Mouse (Mus musculus) limb, embryonic 15.5 days (tissue): ENCODE data around the gene Tmem106b. TPM values are rescaled to one million over a fixed set of nuclear protein-coding genes. Genes with fewer than 3 reads are reported as not detected.

Source experiments
- ATAC-seq: fragments of 200-750 bp; cut with Nextera tagmentation; 2 replicates; pipeline ENCODE4 v1.8.0; 2017; ENCODE audit warnings: low read depth, moderate TSS enrichment; ENCODE audit not compliant: insufficient number of reproducible peaks, low FRiP score, low TSS enrichment
- H3K27ac ChIP-seq: fragments of 300-500 bp; sonication (generic); 2 replicates; pipeline ENCODE4 v1.5.1; 2015; ENCODE audit warnings: moderate library complexity, mild to moderate bottlenecking, inconsistent platforms
- H3K27me3 ChIP-seq: fragments of 300-500 bp; sonication (generic); 2 replicates; pipeline ENCODE4 v1.6.1; 2015; ENCODE audit warnings: inconsistent platforms
- H3K36me3 ChIP-seq: fragments of 300-500 bp; sonication (generic); 2 replicates; pipeline ENCODE4 v1.6.1; 2015; ENCODE audit warnings: inconsistent platforms
- H3K4me1 ChIP-seq: fragments of 300-500 bp; sonication (generic); 2 replicates; pipeline ENCODE4 v1.6.1; 2015; ENCODE audit warnings: inconsistent platforms
- H3K4me2 ChIP-seq: fragments of 300-500 bp; sonication (generic); 2 replicates; pipeline ENCODE4 v1.6.1; 2015; ENCODE audit warnings: mild to moderate bottlenecking, inconsistent platforms
- H3K4me3 ChIP-seq: fragments of 300-500 bp; sonication (generic); 2 replicates; pipeline ENCODE4 v1.5.1; 2015; ENCODE audit warnings: mild to moderate bottlenecking, inconsistent platforms
- H3K9ac ChIP-seq: fragments of 300-500 bp; sonication (generic); 2 replicates; pipeline ENCODE4 v1.6.1; 2015; ENCODE audit warnings: inconsistent platforms
- H3K9me3 ChIP-seq: fragments of 300-500 bp; sonication (generic); 2 replicates; pipeline ENCODE4 v1.6.1; 2016; ENCODE audit warnings: inconsistent platforms
- WGBS: fragments of 180-500 bp; shearing (Covaris S2); methylation state at CpG from one replicate; pipeline ENCODE4 v1.1.7; 2015; 5-methylcytosine and 5-hydroxymethylcytosine counted together
- polyA plus RNA-seq: library from polyadenylated mRNA; unstranded; fragments of >200 nt; fragmentation: Nextera tagmentation; extraction: Ambion mirVana; gene quantifications from 2 replicates; pipeline ENCODE4 v1.2.1, GENCODE M21; 2015

The Tmem106b gene
- polyA plus RNA-seq = 36.2 and 42.5 TPM in 2 replicates

- Histone ChIP-seq H3K27me3 (no peaks in the 10 kb centered on the region), H3K27ac (peak within 1 kb of the TSS; percentile 78), H3K9me3 (no peaks in the 10 kb centered on the region), H3K36me3 (peaks cover 20% of the 10 kb centered on the region), H3K4me3 (peak within 1 kb of the TSS; percentile 96), H3K4me1 (peaks cover 8% of the 10 kb centered on the region), H3K4me2 (peak within 1 kb of the TSS; percentile 51), H3K9ac (peak within 1 kb of the TSS; percentile 95)
- peak; percentile 96 for ATAC-seq
- WGBS = 3% methylated on average over 61 of the region's 61 CpGs
Measured at GRCm38 (mm10) chr6:13069302-13070146, at the start of gene Tmem106b. TSS of gene Tmem106b (plus strand) at chr6:13069759.

- WGBS = 39% methylated on average over 5 of the region's 5 CpGs
Measured at GRCm38 (mm10) chr6:13021245-13022100, 48.1 kb upstream of the Tmem106b start.

DNA sequence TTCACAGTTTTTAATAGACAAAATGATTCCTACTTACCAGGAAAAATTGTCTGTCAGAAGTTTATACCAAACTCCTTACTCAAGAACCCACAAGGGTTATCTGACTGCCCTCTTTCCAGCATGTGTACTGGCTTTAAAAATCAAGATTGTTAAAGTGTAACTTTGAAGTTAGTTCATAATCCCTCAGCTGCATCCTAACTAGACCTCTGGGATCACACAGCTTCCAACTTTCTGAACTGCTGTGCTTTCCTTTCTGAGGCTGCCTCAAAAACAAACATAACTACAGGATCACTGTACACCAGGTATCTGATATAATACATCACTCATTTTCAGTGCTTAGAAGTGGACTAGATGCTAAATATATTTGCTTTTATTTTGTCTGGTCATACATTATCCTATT lies 39.0 kb upstream of the Tmem106b start:
- Histone ChIP-seq H3K27me3 (no peaks in the 10 kb centered on the region), H3K4me2 (no peak overlapping the region), H3K9ac (no peak overlapping the region), H3K27ac (no peak overlapping the region), H3K4me1 (no peaks in the 10 kb centered on the region), H3K36me3 (no peaks in the 10 kb centered on the region), H3K9me3 (no peaks in the 10 kb centered on the region), H3K4me3 (no peak overlapping the region)
- no peak for ATAC-seq

More at GRCm38 (mm10) chr6:13021245-13022100, 48.1 kb upstream of the Tmem106b start:
- H3K4me1 ChIP-seq = no peaks in the 10 kb centered on the region
- H3K27ac ChIP-seq = no peak overlapping the region
- H3K27me3 ChIP-seq = no peaks in the 10 kb centered on the region
- H3K4me2 ChIP-seq = no peak overlapping the region
- H3K9ac ChIP-seq = no peak overlapping the region
- no peak overlapping the region for H3K4me3 ChIP-seq
- ATAC-seq = no peak
- H3K36me3 ChIP-seq = no peaks in the 10 kb centered on the region
- no peaks in the 10 kb centered on the region for H3K9me3 ChIP-seq

DNA sequence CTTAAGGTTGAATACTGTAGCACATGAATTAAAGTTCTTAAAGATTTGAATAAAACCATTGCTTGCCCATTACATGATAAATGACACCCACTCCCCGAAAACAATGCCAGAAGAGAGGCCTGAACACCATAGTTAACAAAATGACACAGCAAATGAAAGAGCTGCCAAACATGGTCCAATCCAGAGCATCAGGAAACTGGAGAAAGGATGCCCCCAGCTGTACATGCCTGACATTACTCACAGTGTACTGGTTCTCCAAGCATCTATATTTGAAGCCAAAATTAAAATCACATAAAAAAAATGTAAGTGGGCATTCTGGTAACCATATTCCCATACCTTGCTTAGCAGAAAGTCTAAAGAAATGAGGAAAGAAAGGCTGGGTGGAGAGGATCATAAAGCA lies 38.6 kb upstream of the Tmem106b start:
- H3K27me3 ChIP-seq = no peaks in the 10 kb centered on the region
- WGBS = 59% methylated on average over 1 of the region's 1 CpGs
- no peaks in the 10 kb centered on the region for H3K9me3 ChIP-seq
- no peak overlapping the region for H3K4me2 ChIP-seq
- H3K9ac ChIP-seq = no peak overlapping the region
- no peak for ATAC-seq
- no peaks in the 10 kb centered on the region for H3K36me3 ChIP-seq
- H3K4me1 ChIP-seq = no peaks in the 10 kb centered on the region
- H3K4me3 ChIP-seq = no peak overlapping the region
- no peak overlapping the region for H3K27ac ChIP-seq

DNA sequence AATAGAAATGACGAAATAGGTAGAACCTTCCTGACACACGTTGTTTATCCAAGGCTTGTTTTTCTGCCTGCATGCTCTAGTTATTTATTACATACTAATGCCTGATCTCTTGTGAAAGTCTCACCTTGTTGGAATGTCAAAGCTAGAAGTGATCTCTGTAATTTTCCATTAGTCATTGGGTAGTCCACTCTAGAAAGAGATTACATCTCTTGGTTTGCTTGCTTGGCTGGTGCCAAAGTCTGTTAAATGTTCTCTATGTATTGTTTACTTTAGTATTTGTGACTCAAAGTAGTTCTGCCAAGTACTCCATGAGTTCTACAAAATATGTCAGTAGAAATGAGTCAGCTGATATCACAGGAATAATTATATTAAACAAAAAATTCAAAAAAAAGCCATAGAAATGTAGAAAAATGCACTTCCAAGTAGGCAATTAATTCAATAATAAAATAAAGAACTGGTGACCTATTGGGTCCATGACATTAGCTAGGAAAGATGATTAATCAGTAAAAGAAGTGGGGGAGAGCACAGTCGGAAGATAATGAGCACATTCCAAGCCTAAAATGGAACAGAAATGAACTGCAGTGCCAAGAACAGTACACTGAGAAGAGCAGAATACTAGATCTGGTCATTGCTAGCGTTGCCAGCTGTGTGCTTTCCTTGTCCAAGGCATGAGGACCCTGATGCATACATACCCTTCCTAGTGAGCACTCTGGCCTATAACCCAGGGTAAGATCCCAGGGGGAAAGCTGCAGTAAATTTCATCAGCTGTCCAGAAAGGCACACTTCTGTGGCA lies 17.0 kb upstream of the Tmem106b start:
- H3K9ac ChIP-seq = no peak overlapping the region
- H3K27ac ChIP-seq = no peak overlapping the region
- no peaks in the 10 kb centered on the region for H3K9me3 ChIP-seq
- 81% methylated on average over 4 of the region's 4 CpGs for WGBS
- H3K4me1 ChIP-seq = no peaks in the 10 kb centered on the region
- no peak overlapping the region for H3K4me3 ChIP-seq
- H3K27me3 ChIP-seq = no peaks in the 10 kb centered on the region
- no peak overlapping the region for H3K4me2 ChIP-seq
- no peaks in the 10 kb centered on the region for H3K36me3 ChIP-seq
- ATAC-seq = no peak

GRCm38 (mm10) chr6:13061276-13062039 lies 8.1 kb upstream of the Tmem106b start:
- no peak for ATAC-seq
- no peak overlapping the region for H3K27ac ChIP-seq

GRCm38 (mm10) chr6:13062063-13062462 lies 7.5 kb upstream of the Tmem106b start:
- no peak overlapping the region for H3K4me2 ChIP-seq
- H3K36me3 ChIP-seq = no peaks in the 10 kb centered on the region
- H3K4me3 ChIP-seq = no peak overlapping the region
- 78% methylated on average over 4 of the region's 4 CpGs for WGBS
- H3K27me3 ChIP-seq = no peaks in the 10 kb centered on the region
- ATAC-seq = no peak
- H3K4me1 ChIP-seq = no peaks in the 10 kb centered on the region
- no peaks in the 10 kb centered on the region for H3K9me3 ChIP-seq
- H3K9ac ChIP-seq = no peak overlapping the region
- no peak overlapping the region for H3K27ac ChIP-seq

More at GRCm38 (mm10) chr6:13061276-13062039, 8.1 kb upstream of the Tmem106b start:
- Histone ChIP-seq H3K4me3 (no peak overlapping the region), H3K9ac (no peak overlapping the region), H3K36me3 (no peaks in the 10 kb centered on the region), H3K4me1 (no peaks in the 10 kb centered on the region), H3K9me3 (no peaks in the 10 kb centered on the region), H3K27me3 (no peaks in the 10 kb centered on the region), H3K4me2 (no peak overlapping the region)

- no peak overlapping the region for H3K4me2 ChIP-seq
- no peak overlapping the region for H3K27ac ChIP-seq
- 63% methylated on average over 2 of the region's 2 CpGs for WGBS
- no peak for ATAC-seq
- H3K4me1 ChIP-seq = no peaks in the 10 kb centered on the region
- no peak overlapping the region for H3K9ac ChIP-seq
- H3K9me3 ChIP-seq = no peaks in the 10 kb centered on the region
- H3K4me3 ChIP-seq = no peak overlapping the region
- H3K27me3 ChIP-seq = no peaks in the 10 kb centered on the region
- H3K36me3 ChIP-seq = no peaks in the 10 kb centered on the region
Measured at GRCm38 (mm10) chr6:13062691-13063255, 6.8 kb upstream of the Tmem106b start.

- Histone ChIP-seq H3K4me1 (peaks cover 8% of the 10 kb centered on the region), H3K36me3 (peaks cover 22% of the 10 kb centered on the region), H3K9me3 (no peaks in the 10 kb centered on the region), H3K27me3 (no peaks in the 10 kb centered on the region), H3K4me2 (peak overlapping the region; percentile 51), H3K4me3 (peak overlapping the region; percentile 96), H3K27ac (peak overlapping the region; percentile 78), H3K9ac (peak overlapping the region; percentile 95)
- 0 out of 2 replicates have a peak, but pooled peaks have one; percentile 14 for ATAC-seq
- under 1% methylated on average over 11 of the region's 11 CpGs for WGBS
Measured at GRCm38 (mm10) chr6:13070147-13070425, 527 bp downstream of the Tmem106b start.

GRCm38 (mm10) chr6:13070485-13070884 lies 926 bp downstream of the Tmem106b start:
- H3K9me3 ChIP-seq = no peaks in the 10 kb centered on the region
- no peaks in the 10 kb centered on the region for H3K27me3 ChIP-seq
- H3K36me3 ChIP-seq = peaks cover 25% of the 10 kb centered on the region
- H3K4me1 ChIP-seq = peaks cover 8% of the 10 kb centered on the region
- H3K9ac ChIP-seq = peak overlapping the region; percentile 95; the same call in 1 of the 2 replicates
- 47% methylated on average over 4 of the region's 4 CpGs for whole genome bisulfite sequencing
- no peak overlapping the region for H3K27ac ChIP-seq
- no peak for ATAC-seq
- peak overlapping the region; percentile 51 for H3K4me2 ChIP-seq
- H3K4me3 ChIP-seq = peak overlapping the region; percentile 96

DNA sequence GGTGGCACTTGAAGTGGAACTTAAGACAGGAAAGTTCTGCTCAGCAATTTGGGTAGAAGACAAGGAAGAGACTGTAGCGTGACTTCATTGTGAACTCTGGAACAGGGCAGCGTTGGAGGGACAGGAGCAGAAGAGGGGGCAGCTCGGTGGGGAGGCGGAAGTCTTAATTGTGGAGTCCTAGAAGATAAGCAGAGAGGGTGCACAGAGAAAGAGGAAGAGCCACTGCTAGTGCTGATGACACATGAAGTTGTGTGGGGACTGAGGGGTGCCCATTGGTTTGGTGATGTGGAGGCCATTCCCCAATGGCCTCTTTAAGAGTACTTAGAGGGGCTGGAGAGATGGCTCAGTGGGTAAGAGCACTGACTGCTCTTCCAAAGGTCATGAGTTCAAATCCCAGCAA lies 3.5 kb downstream of the Tmem106b start:
- Histone ChIP-seq H3K27me3 (no peaks in the 10 kb centered on the region), H3K4me2 (no peak overlapping the region), H3K4me1 (peaks cover 8% of the 10 kb centered on the region), H3K27ac (no peak overlapping the region), H3K36me3 (peaks cover 35% of the 10 kb centered on the region), H3K9ac (no peak overlapping the region), H3K9me3 (no peaks in the 10 kb centered on the region), H3K4me3 (no peak overlapping the region)
- ATAC-seq = no peak
- WGBS = 92% methylated on average over 4 of the region's 4 CpGs
